Mouse (Mus musculus): ENCODE measurements around the gene Tas1r1. TPM values are rescaled to one million over a fixed set of nuclear protein-coding genes. Genes with fewer than 3 reads are reported as not detected.

The Tas1r1 gene
- polyA plus RNA-seq, 1 experiment from 2014 or later = 0.67 TPM

DNA sequence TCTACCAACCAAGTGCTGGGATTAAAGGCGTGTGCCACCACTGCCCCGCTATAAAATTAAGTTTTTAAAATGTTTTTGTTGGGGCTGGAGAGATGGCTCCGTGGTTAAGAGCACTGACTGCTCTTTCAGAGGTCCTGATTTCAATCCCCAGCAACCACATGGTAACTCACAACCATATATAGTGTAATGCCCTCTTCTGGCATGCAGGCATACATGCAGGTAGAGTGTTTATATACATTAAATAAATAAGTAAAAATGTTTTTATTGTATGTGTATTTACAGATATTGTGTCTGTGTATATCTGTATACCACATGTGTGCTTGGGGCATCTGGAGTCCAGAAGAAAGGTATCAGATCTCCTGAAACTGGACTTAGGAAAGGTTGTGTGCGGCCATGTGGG, 37.0 kb downstream of the Tas1r1 start:
- 75% methylated on average over 4 of the region's 4 CpGs for WGBS
- Histone ChIP-seq H3K9me3 (ENCODE audit: control insufficient read depth, low read length) (no peaks in the 10 kb centered on the region), H3K4me2 (ENCODE audit: low read depth, low read length, severe bottlenecking) (no peak overlapping the region), H3K27me3 (ENCODE audit: control insufficient read depth, insufficient read depth, low read length) (no peaks in the 10 kb centered on the region), H3K36me3 (ENCODE audit: control insufficient read depth, insufficient read depth, low read length) (no peaks in the 10 kb centered on the region), H3K4me3 (ENCODE audit: low read depth, low read length) (no peak overlapping the region), H3K4me1 (replicated peaks; ENCODE audit: control insufficient read depth, insufficient read depth, low read length) (no peaks in the 10 kb centered on the region), H3K27ac (ENCODE audit: low read depth, low read length) (no peak overlapping the region), H3K9ac (ENCODE audit: low read length) (no peak overlapping the region)
- ATAC-seq (replicated peaks; ENCODE audit: low FRiP score) (no peak), DNase-seq (ENCODE audit: low spot score) (no peak)

DNA sequence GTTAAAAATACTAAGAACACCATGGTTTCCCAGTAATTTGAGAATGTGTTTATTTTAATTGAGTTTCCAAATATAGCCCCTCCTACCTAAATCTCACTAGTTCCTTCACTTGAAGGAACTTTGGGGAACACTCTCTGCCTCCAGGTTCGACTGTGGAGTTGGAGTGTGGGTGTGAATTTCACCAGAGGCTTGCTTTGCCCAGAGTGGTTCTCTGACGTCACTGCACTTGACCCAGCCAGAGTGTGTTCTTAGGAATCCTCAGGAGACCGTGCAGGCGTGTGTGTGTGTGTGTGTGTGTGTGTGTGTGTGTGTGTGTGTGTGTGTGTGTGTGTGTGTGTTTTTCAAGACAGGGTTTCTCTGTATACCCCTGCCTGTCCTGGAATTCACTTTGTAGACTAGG, 37.5 kb downstream of the Tas1r1 start:
- no peaks in the 10 kb centered on the region for H3K36me3 ChIP-seq (ENCODE audit: control insufficient read depth, insufficient read depth, low read length)
- H3K27me3 ChIP-seq (ENCODE audit: control insufficient read depth, insufficient read depth, low read length) = no peaks in the 10 kb centered on the region
- H3K4me1 ChIP-seq (replicated peaks; ENCODE audit: control insufficient read depth, insufficient read depth, low read length) = no peaks in the 10 kb centered on the region
- no peak overlapping the region for H3K9ac ChIP-seq (ENCODE audit: low read length)
- no peak overlapping the region for H3K4me3 ChIP-seq (ENCODE audit: low read depth, low read length)
- no peak overlapping the region for H3K27ac ChIP-seq (ENCODE audit: low read depth, low read length)
- no peak for ATAC-seq (replicated peaks; ENCODE audit: low FRiP score)
- no peak for DNase-seq (ENCODE audit: low spot score)
- no peaks in the 10 kb centered on the region for H3K9me3 ChIP-seq (ENCODE audit: control insufficient read depth, low read length)
- no peak overlapping the region for H3K4me2 ChIP-seq (ENCODE audit: low read depth, low read length, severe bottlenecking)
- 64% methylated on average over 4 of the region's 4 CpGs for WGBS

DNA sequence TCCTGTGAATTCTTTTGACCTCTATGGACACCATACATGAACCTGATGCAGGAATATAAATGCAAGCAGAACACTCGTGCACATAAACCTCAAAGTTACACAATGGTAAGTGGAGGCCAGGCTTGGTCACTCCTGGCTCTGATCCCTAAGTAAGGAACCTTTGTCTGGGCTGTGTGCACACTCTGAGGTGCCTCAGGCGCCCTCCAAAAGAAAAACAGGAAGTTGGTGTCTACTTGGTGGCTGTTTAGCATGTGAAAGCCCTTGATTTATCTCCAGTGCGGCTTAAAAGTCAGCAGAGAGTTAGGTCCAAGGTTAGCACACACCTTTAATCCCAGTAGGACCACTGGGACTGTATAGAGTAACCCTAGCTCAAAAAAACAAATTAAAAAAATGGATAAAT, 38.9 kb downstream of the Tas1r1 start:
- Histone ChIP-seq H3K4me2 (ENCODE audit: low read depth, low read length, severe bottlenecking) (no peak overlapping the region), H3K9ac (ENCODE audit: low read length) (no peak overlapping the region), H3K36me3 (ENCODE audit: control insufficient read depth, insufficient read depth, low read length) (no peaks in the 10 kb centered on the region), H3K27me3 (ENCODE audit: control insufficient read depth, insufficient read depth, low read length) (no peaks in the 10 kb centered on the region), H3K4me3 (ENCODE audit: low read depth, low read length) (no peak overlapping the region), H3K4me1 (replicated peaks; ENCODE audit: control insufficient read depth, insufficient read depth, low read length) (no peaks in the 10 kb centered on the region), H3K27ac (ENCODE audit: low read depth, low read length) (no peak overlapping the region), H3K9me3 (ENCODE audit: control insufficient read depth, low read length) (no peaks in the 10 kb centered on the region)
- ATAC-seq (replicated peaks; ENCODE audit: low FRiP score) (no peak), DNase-seq (ENCODE audit: low spot score) (no peak)
- WGBS = 67% methylated on average over 3 of the region's 3 CpGs

DNA sequence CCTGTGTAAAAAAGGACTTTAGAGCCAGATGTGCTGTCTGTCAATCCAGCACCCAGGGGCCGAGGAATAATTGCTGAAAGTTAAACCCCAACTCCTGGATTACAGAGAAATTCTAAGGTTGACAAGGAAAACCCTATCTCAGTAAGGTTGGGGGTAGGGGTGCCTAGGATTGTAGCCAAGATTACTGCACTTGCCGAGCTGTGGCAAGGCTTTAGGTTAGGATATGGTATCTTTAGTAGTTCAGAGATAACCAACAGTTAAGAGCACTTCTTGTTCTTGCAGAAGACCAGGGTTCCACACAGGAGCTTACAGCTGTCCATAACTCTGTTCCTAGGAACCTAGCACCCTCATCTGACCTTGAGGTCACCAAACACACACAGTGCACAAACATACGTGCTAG, 40.7 kb downstream of the Tas1r1 start:
- Histone ChIP-seq H3K4me2 (ENCODE audit: low read depth, low read length, severe bottlenecking) (peak overlapping the region; percentile 65; the same call in 1 of the 2 replicates), H3K9me3 (ENCODE audit: control insufficient read depth, low read length) (no peaks in the 10 kb centered on the region), H3K9ac (ENCODE audit: low read length) (no peak overlapping the region; the same call in 1 of the 2 replicates), H3K27ac (ENCODE audit: low read depth, low read length) (no peak overlapping the region), H3K27me3 (ENCODE audit: control insufficient read depth, insufficient read depth, low read length) (no peaks in the 10 kb centered on the region), H3K4me3 (ENCODE audit: low read depth, low read length) (peak overlapping the region; percentile 99; the same call in 1 of the 2 replicates), H3K36me3 (ENCODE audit: control insufficient read depth, insufficient read depth, low read length) (no peaks in the 10 kb centered on the region), H3K4me1 (replicated peaks; ENCODE audit: control insufficient read depth, insufficient read depth, low read length) (peaks cover 6% of the 10 kb centered on the region; the same call in 1 of the 2 replicates)
- WGBS = 84% methylated on average over 3 of the region's 3 CpGs
- DNase-seq (ENCODE audit: low spot score) (no peak), ATAC-seq (replicated peaks; ENCODE audit: low FRiP score) (no peak)

DNA sequence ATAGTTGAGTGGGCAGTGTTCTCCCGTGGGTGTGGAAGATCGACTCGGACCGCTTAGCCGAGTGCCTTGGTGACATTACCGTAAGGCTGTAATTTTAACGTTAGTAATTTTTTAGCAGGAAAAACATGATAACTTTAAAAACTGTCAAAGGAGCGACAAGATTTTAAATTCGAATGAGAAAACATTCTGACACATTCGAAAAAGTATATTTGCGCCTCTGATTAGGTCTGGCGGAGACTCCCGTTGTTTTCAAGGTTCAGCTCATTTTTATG, 41.5 kb downstream of the Tas1r1 start:
- H3K4me3 ChIP-seq (ENCODE audit: low read depth, low read length) = peak overlapping the region; percentile 99
- no peaks in the 10 kb centered on the region for H3K27me3 ChIP-seq (ENCODE audit: control insufficient read depth, insufficient read depth, low read length)
- 4% methylated on average over 13 of the region's 13 CpGs for WGBS
- DNase-seq (ENCODE audit: low spot score) = no peak
- no peaks in the 10 kb centered on the region for H3K9me3 ChIP-seq (ENCODE audit: control insufficient read depth, low read length)
- H3K4me2 ChIP-seq (ENCODE audit: low read depth, low read length, severe bottlenecking) = peak overlapping the region; percentile 65
- peak overlapping the region; percentile 62 for H3K9ac ChIP-seq (ENCODE audit: low read length)
- H3K36me3 ChIP-seq (ENCODE audit: control insufficient read depth, insufficient read depth, low read length) = no peaks in the 10 kb centered on the region; the same call in 1 of the 2 replicates
- peaks cover 6% of the 10 kb centered on the region; the same call in 1 of the 2 replicates for H3K4me1 ChIP-seq (replicated peaks; ENCODE audit: control insufficient read depth, insufficient read depth, low read length)
- H3K27ac ChIP-seq (ENCODE audit: low read depth, low read length) = peak overlapping the region; percentile 70; the same call in 1 of the 2 replicates
- ATAC-seq (replicated peaks; ENCODE audit: low FRiP score) = no peak

DNA sequence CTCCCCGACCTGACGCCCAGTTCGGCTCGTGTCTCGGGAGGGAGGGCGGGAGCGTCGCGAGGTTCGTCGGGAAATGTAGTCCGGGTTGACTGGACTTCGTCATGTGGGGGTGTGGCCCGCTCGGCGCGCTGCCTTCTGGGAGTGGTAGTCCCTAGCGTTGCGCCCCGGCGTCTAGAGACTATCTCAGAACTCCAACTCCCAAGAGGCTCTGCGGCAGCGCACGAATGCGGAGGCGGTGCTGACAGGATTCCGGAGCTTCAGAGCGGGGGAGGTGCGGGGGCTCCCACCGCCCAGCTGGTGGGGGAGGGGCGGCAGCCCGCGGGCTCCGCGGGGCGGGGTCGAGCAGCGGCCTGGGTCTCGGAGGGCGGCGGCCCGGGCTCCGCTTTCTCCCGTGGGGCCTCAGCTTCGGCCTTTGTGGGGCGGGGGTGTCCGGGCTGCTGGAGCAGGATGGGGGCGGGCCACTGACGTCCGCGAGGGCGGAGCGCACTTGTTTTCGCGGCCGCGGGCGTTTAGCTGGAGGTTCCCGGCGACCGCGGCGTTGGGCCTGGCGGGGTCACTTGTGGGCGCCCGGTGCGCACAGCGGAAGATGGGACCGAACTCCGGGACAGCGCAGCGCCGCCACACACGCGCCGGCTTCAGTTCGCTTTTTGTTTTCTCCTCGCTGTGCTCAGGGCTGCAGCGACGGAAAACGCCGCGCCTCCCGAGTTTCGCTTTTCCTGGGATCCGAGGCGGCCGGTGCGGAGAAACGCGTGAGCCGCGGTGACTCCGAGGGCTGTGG, 42.0 kb downstream of the Tas1r1 start, which contains the start of gene Phf13:
Phf13 (minus strand) TSS at position 86 of the 778 bp plus-strand sequence.
- under 1% methylated on average over 93 of the region's 94 CpGs for WGBS
- Histone ChIP-seq H3K4me1 (replicated peaks; ENCODE audit: control insufficient read depth, insufficient read depth, low read length) (peaks cover 6% of the 10 kb centered on the region; the same call in 1 of the 2 replicates), H3K9ac (ENCODE audit: low read length) (peak within 1 kb of the TSS; percentile 93), H3K27me3 (ENCODE audit: control insufficient read depth, insufficient read depth, low read length) (no peaks in the 10 kb centered on the region), H3K36me3 (ENCODE audit: control insufficient read depth, insufficient read depth, low read length) (peaks cover 2% of the 10 kb centered on the region; the same call in 1 of the 2 replicates), H3K4me2 (ENCODE audit: low read depth, low read length, severe bottlenecking) (peak within 1 kb of the TSS; percentile 83), H3K9me3 (ENCODE audit: control insufficient read depth, low read length) (no peaks in the 10 kb centered on the region), H3K27ac (ENCODE audit: low read depth, low read length) (peak within 1 kb of the TSS; percentile 70), H3K4me3 (ENCODE audit: low read depth, low read length) (peak within 1 kb of the TSS; percentile 99)
- ATAC-seq (replicated peaks; ENCODE audit: low FRiP score) = peak; percentile 97
- peak; percentile 100 for DNase-seq (ENCODE audit: low spot score)

DNA sequence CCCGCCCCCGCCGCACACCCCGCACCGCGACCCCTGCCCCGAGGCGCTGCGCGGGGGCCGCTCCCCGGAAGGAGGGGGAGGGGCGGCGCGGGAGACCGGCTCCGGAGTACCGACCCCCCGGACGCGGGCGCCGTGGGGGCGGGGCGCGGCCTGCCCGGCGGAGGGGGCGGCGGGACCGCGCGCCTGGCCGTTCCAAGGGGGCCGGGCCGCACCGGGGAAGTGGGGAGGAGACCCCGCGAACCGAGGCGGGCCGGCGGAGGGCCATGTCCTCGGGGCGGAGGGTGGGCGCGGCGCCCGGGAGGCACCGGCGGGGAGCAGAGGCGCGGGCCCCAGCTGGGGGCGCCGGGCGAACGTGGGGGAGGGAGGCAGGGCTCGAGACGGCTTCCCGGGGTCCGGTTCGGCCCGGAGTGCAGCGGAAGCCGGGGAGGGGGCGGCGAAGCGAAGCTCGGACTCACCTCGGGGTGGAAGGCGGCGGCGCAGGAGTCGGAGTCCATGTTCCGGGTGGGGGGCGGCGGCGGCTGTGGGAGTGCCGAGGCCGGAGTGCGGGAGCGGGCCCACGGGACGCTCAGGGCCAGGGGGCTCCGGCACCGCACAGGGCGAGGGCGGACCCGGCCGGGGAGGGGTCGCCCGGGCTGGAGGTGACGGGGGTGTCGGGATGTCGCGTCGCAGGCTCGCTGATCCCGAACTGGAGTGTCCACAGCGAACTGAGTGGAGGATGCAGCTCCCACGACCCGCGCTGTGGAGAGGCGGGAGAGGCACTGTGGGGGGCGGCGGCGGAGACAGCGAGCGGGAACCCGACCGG, 42.8 kb downstream of the Tas1r1 start:
- Histone ChIP-seq H3K36me3 (ENCODE audit: control insufficient read depth, insufficient read depth, low read length) (peaks cover 8% of the 10 kb centered on the region), H3K9ac (ENCODE audit: low read length) (peak overlapping the region; percentile 93), H3K9me3 (ENCODE audit: control insufficient read depth, low read length) (no peaks in the 10 kb centered on the region), H3K4me3 (ENCODE audit: low read depth, low read length) (peak overlapping the region; percentile 99), H3K4me2 (ENCODE audit: low read depth, low read length, severe bottlenecking) (peak overlapping the region; percentile 83), H3K27ac (ENCODE audit: low read depth, low read length) (peak overlapping the region; percentile 62), H3K27me3 (ENCODE audit: control insufficient read depth, insufficient read depth, low read length) (no peaks in the 10 kb centered on the region), H3K4me1 (replicated peaks; ENCODE audit: control insufficient read depth, insufficient read depth, low read length) (peaks cover 6% of the 10 kb centered on the region; the same call in 1 of the 2 replicates)
- DNase-seq (ENCODE audit: low spot score) = peak; percentile 83
- WGBS = under 1% methylated on average over 93 of the region's 111 CpGs
- ATAC-seq (replicated peaks; ENCODE audit: low FRiP score) = peak; percentile 4

DNA sequence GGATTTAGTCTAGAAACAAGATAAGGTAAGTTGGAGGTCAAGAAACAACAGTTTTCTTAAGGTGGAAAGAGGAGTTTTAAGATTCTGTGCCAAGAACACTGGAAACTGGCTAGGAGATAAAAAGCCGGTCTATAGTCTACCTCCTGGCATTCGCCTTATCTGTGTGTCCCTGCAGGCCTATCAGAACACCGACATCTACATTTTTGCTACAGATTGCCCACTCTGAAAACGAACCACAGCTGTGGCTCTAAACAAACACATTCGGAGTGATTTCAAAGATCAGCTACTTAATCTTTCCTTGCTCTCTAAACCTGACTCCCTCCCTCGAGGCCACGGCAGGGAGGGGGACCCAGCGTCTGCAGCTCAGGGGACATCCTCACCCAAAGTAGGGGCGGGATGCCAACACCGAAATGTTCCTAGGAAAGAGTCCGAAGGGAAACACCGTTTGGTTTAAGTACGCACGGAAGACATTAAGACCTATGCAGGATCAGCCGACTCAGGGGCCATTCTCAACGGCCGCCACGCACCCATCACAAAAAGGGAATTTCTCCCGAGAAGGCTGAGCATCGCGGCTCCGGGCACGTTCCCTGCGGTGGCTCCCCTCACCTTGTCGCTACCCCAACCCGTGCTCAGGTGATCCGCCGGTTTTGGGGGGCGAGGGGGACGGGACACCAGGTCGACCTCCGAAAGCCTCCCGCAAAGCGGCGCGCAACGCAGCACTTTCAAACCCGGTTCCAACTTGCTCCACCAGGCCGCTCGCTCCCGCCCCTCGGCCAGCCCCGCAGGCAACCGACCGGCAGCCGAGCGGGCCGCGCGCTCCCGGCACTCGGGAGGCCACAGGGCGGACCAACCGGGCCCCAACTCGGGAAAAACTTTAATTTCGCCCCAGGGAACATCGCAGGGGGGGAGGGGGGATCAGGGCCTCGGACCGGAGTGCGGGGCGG, 43.9 kb downstream of the Tas1r1 start:
- peaks cover 8% of the 10 kb centered on the region for H3K36me3 ChIP-seq (ENCODE audit: control insufficient read depth, insufficient read depth, low read length)
- peak overlapping the region; percentile 83 for H3K4me2 ChIP-seq (ENCODE audit: low read depth, low read length, severe bottlenecking)
- no peaks in the 10 kb centered on the region for H3K27me3 ChIP-seq (ENCODE audit: control insufficient read depth, insufficient read depth, low read length)
- under 1% methylated on average over 61 of the region's 61 CpGs for WGBS
- H3K27ac ChIP-seq (ENCODE audit: low read depth, low read length) = no peak overlapping the region; the same call in 1 of the 2 replicates
- ATAC-seq (replicated peaks; ENCODE audit: low FRiP score) (no peak), DNase-seq (ENCODE audit: low spot score) (peak; percentile 73)
- peak overlapping the region; percentile 93 for H3K9ac ChIP-seq (ENCODE audit: low read length)
- no peaks in the 10 kb centered on the region for H3K9me3 ChIP-seq (ENCODE audit: control insufficient read depth, low read length)
- H3K4me1 ChIP-seq (replicated peaks; ENCODE audit: control insufficient read depth, insufficient read depth, low read length) = peaks cover 6% of the 10 kb centered on the region; the same call in 1 of the 2 replicates
- peak overlapping the region; percentile 99 for H3K4me3 ChIP-seq (ENCODE audit: low read depth, low read length)

Data from forebrain, embryonic 11.5 days (tissue).